Mouse (Mus musculus) olfactory bulb, adult 2 months (tissue): Measurements from ENCODE around the gene Dsel.

Source experiments
- CTCF ChIP-seq: fragments of 200-500 bp; IDR thresholded peaks from 2 replicates; pipeline ENCODE4 v1.5.1; 2012; ENCODE audit warnings: low read depth, mild to moderate bottlenecking, low read length, moderate library complexity; ENCODE audit not compliant: insufficient read depth
- POLR2A ChIP-seq: fragments of 200-500 bp; IDR thresholded peaks from 2 replicates; pipeline ENCODE4 v1.6.1; 2012; ENCODE audit warnings: mild to moderate bottlenecking, low read depth, low read length, moderate library complexity; ENCODE audit not compliant: insufficient read depth

- TF ChIP-seq CTCF (no peak), POLR2A (no peak)
These were observed at the start of gene Dsel for GRCm38 (mm10) chr1:111864779-111865165.
